Comparison of ENCODE assay signal across 9 mouse cellular contexts in genomic region chr2:143117453-143117852, GRCm38 (mm10). TPM values are rescaled to one million over a fixed set of nuclear protein-coding genes. Genes with fewer than 3 reads are reported as not detected.
A peak's percentile ranks its signal among the peaks of the same experiment; 100 is the strongest.
DNase-seq lines count a peak whose midpoint lies in the region; ATAC-seq lines count a peak whose summit lies in the region.
"Had no signal": no experiment of that assay in that cellular context is flagged by ENCODE, and none has a peak within 500 bp of the region (broad histone marks: within the 10 kb centered on the region; RNA-seq: fewer than 3 reads in every experiment).

No protein-coding gene starts in this region.

- no peak for ATAC-seq in erythroblast, adult 5-6 weeks (replicated peaks; ENCODE audit: low FRiP score, poor library complexity, severe bottlenecking)

- DNase-seq in adrenal gland, postnatal 10 days = peak; percentile 26
- DNase-seq in adrenal gland, adult 18-20 months (ENCODE audit: low spot score in 2 of 2) = no peak
- peak; percentile 44 to 67 for DNase-seq in left cerebral cortex, adult 18-20 months (ENCODE audit: low spot score in 2 of 2)
- no peak for DNase-seq in left cerebral cortex, adult 11 months (ENCODE audit: low spot score)
- DNase-seq in cerebellum, postnatal 25 days = peak; percentile 16 to 58
- peak; percentile 44 for DNase-seq in right cerebral cortex, postnatal 14 days
- no peak for DNase-seq in urinary bladder, postnatal 25 days (ENCODE audit: low spot score)

RNA-seq across cellular contexts. Expression of gene Otor, which starts 39.2 kb away (rescaled TPM):
- not detected for total RNA-seq in adrenal gland, postnatal 10 days (2021)
- total RNA-seq in adrenal gland, adult 18-20 months (2021) = not detected
- total RNA-seq in left cerebral cortex, adult 18-20 months (2021) = not detected
- not detected in 2 replicates for total RNA-seq in erythroblast, adult 5-6 weeks (2015; ENCODE audit: low replicate concordance)
- total RNA-seq in erythroblast, adult 5-6 weeks (2017; ENCODE audit: low replicate concordance) = not detected in 2 replicates
- total RNA-seq: layer of hippocampus, adult 8-10 months had no signal

RNA-seq across cellular contexts. Expression of gene Snrpb2, which starts 54.6 kb away (rescaled TPM):
- 10 to 100 TPM; 41.4 to 48.3 TPM for total RNA-seq in adrenal gland, postnatal 10 days (2021)
- total RNA-seq in adrenal gland, adult 18-20 months (2021) = 10 to 100 TPM; 38.1 to 38.2 TPM
- total RNA-seq in left cerebral cortex, adult 18-20 months (2021) = 10 to 100 TPM; 33.3 to 35.8 TPM
- total RNA-seq in erythroblast, adult 5-6 weeks (2015; ENCODE audit: low replicate concordance) = 24.2 and 25.7 TPM in 2 replicates
- 8.1 and 30.4 TPM in 2 replicates for total RNA-seq in erythroblast, adult 5-6 weeks (2017; ENCODE audit: low replicate concordance)

Comparison
In these comparisons a context has a peak if more than half of its experiments do, and no peak if none do; other contexts are left out.
1. DNase-seq: peak in adrenal gland, postnatal 10 days (single experiment), left cerebral cortex, adult 18-20 months (2 of 2), cerebellum, postnatal 25 days (2 of 2) and right cerebral cortex, postnatal 14 days (single experiment); none in adrenal gland, adult 18-20 months (0 of 2), left cerebral cortex, adult 11 months (single experiment) and urinary bladder, postnatal 25 days (single experiment).